Mouse (Mus musculus): ENCODE results near the gene Pigf.

Pigf gene

DNA sequence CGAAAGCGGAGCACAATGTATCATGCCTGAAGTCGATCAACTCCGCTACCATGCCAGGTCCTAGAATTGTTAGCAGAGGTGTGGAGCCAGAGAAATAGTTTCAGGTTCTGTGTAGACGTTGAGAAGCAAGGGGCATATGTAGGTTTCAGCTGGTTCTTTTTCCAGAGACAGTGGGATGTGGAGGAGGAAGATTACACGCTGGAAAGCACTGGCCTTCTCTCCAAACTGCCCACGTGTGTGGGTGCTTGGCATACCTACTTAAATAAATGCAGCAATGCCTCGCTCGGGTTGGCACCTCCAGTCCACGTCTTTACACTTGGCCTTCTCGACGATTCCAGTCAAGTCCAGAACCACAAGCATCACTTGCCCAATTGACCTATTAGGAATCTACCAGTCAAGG is 58.2 kb downstream of the Pigf start:
- DNase-seq, result peak; percentile 23

DNA sequence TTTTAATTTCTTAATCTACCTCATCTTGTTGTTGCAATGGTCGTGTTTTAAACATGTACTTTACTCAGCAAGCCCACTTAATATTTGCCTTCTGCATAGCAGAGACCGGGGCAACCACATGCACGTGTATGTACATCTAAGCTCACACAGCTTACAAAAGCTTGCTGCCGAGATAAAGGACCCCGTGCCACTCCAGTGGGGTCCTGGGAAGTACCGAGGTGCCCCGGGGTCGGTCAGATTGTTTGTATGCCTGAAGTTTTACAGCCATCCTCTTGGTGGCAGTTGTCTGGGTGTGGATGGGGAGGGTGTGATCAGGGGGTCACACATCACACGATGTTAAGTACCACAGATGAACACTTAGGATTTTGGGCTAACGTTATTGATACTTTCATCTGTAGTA is 59.2 kb downstream of the Pigf start:
- DNase-seq, result no peak

GRCm38 (mm10) chr17:86965121-86965520 is 60.1 kb downstream of the Pigf start:
- DNase-seq, result no peak

GRCm38 (mm10) chr17:86964502-86964901 is 60.7 kb downstream of the Pigf start:
- peak; percentile 88 for DNase-seq

GRCm38 (mm10) chr17:86964041-86964440 is 61.2 kb downstream of the Pigf start:
- peak; percentile 24 for DNase-seq

- DNase-seq, result peak; percentile 29
These were observed 61.7 kb downstream of the Pigf start for GRCm38 (mm10) chr17:86963586-86963902.

GRCm38 (mm10) chr17:86962894-86963585 is 62.2 kb downstream of the Pigf start, which contains the start of gene Rhoq:
Gene Rhoq (plus strand): TSS chr17:86963082.
- peak; percentile 93 for DNase-seq

DNA sequence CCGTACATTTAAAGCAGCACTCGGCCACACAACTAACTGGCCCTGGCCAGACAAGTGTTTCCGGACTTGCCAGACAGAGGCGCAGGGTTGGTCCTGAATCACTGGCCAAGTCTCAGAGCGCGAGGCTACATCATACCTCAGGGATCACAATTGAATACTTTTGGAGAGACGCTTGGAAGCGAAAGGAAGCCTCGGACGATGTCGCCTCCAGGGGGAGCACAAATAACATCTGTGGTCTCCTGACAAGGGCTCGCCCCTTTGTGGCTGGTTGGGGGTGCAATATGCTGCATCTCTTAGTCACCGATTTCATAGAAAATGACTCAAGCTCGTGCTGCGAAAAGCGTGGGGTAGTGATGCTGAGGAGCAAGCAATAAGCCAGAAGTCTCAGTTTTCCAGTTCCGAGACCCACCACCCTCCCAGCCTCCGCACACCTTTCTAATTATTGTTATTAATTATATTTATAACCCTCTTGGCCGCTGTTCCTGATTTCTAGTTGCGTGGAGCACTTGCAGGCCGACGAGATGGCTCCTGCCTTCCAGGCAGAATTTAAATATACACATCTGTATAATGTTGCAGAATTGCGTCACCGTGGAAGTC is 62.8 kb downstream of the Pigf start:
- DNase-seq, result peak; percentile 90

DNA sequence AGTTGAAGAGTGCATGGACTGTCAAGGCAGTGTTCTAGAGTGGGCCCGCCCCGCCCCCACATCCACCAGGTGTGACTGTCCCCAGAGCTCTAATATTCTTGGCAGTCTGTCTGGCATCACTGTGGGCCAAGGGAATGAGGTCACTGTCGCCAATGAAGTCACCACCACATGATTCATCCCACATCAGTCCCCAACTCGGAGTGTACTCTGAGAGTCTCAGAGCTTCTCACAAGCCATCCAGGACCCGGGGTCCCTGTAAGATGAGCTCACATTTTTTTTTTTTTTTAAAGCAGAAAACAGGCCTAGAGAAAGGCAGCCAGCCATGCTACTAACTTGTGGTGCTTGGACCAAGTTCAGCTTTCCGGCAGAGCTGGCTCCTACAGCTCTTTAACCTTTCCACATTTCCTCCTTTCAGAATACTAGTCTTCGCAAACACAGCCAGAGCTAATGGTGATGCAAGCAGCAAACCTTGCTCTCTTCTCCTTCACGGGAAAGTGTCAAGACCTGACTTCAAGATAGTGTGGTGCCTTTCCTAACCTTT is 63.8 kb downstream of the Pigf start:
- DNase-seq, result peak; percentile 60

DNA sequence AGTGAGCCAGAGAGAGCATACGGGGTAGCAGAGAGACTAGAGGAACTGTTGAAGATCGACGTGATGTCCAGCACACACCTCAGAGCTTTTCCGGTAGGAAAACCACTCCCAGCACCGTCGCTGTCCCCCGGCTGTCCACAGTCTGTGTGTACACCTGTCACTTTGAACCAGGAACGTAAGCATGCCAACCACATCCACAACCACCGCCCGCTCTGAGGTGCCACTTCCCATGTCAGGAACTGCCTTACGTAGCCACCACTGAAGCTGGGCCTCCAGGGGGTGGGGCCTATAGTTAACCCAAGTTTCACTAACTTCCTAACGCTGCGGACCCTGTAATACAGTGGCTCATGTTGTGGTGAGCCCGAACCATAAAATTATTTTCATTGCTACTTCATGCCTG is 67.2 kb downstream of the Pigf start:
- no peak for DNase-seq

DNA sequence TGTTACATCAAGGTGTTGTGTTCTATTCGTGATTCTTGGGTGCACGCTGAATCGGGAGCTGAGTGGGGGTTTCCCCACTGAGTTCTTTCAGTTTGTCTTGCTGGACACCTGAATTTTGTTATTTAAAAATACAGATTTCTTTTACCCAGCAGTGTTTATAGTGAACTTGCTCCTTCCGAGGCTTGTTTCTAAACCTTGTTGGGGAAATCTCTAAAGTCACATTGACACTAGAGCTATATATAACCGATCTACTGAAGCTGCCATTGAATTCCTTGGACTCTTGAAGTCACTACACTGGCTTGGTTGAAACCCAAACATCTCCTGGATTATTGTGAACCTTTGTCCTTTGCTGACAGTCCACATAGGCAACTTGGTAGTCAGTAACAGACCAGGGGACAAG is 68.0 kb downstream of the Pigf start:
- no peak for DNase-seq

- DNase-seq, result no peak
These were observed 76.4 kb downstream of the Pigf start for GRCm38 (mm10) chr17:86948801-86949200.

- DNase-seq, result peak; percentile 37
These were observed 77.1 kb downstream of the Pigf start, which contains the start of gene Atp6v1e2 for GRCm38 (mm10) chr17:86947840-86948796. Gene Atp6v1e2 (minus strand): TSS chr17:86947897.
